19 mouse cellular contexts compared by ENCODE assay signal in genomic region chr16:10940661-10941060, GRCm38 (mm10).
"Had no signal": no experiment of that assay in that cellular context is flagged by ENCODE, and none has a peak within 500 bp of the region (broad histone marks: within the 10 kb centered on the region; RNA-seq: fewer than 3 reads in every experiment).

No protein-coding gene starts in this region.

- H3K27ac ChIP-seq: kidney, embryonic 15.5 days; left cerebral cortex, adult 2 months; liver, embryonic 13.5 days; macrophage; midbrain, embryonic 12.5 days; neural tube, embryonic 13.5 days; stomach, embryonic 15.5 days had no signal

- H3K4me3 ChIP-seq: kidney, embryonic 15.5 days; left cerebral cortex, adult 2 months; liver, embryonic 13.5 days; megakaryocyte, embryonic 14.5 days; midbrain, embryonic 12.5 days; myocyte; neural tube, embryonic 13.5 days; stomach, embryonic 15.5 days had no signal

- H3K9me3 ChIP-seq: kidney, embryonic 15.5 days; liver, embryonic 13.5 days; megakaryocyte, embryonic 14.5 days; midbrain, embryonic 12.5 days; neural tube, embryonic 13.5 days; stomach, embryonic 15.5 days had no signal

- H3K4me2 ChIP-seq: kidney, embryonic 15.5 days; liver, embryonic 13.5 days; lung, embryonic 14.5 days; midbrain, embryonic 12.5 days; neural tube, embryonic 13.5 days; stomach, embryonic 15.5 days had no signal

- H3K27me3 ChIP-seq: kidney, embryonic 15.5 days; liver, embryonic 13.5 days; midbrain, embryonic 12.5 days; neural tube, embryonic 13.5 days; stomach, embryonic 15.5 days had no signal

- DNase-seq: kidney, postnatal 10 days; kidney, postnatal 36 days; layer of hippocampus, postnatal 36 days; liver, embryonic 13.5 days; lung, embryonic 14.5 days; retina, postnatal 1 day; right cerebral cortex, postnatal 25 days; spleen, adult 18-20 months; thymus, postnatal 25 days had no signal

- H3K9ac ChIP-seq: kidney, embryonic 15.5 days; liver, embryonic 13.5 days; lung, embryonic 14.5 days; midbrain, embryonic 12.5 days; neural tube, embryonic 13.5 days; stomach, embryonic 15.5 days had no signal

- H3K4me1 ChIP-seq: liver, embryonic 13.5 days; neural tube, embryonic 13.5 days; stomach, embryonic 15.5 days had no signal

- ATAC-seq: lung, postnatal 0 days; midbrain, embryonic 16.5 days had no signal

- H3K36me3 ChIP-seq: kidney, embryonic 15.5 days; liver, embryonic 13.5 days; midbrain, embryonic 12.5 days; neural tube, embryonic 13.5 days; stomach, embryonic 15.5 days had no signal
